Mouse (Mus musculus) thymus, postnatal 10 days (tissue): ENCODE measurements around the gene Stard13.
A peak's percentile ranks its signal among the peaks of the same experiment; 100 is the strongest.

Source experiments
- DNase-seq, 2 experiments: peaks; one replicate each; pipeline ENCODE4 v3.0.0; 2021; ENCODE audit warnings: low spot score in 2 of 2

Stard13 gene

GRCm38 (mm10) chr5:151233400-151234031, at the start of gene Stard13:
Gene Stard13, minus strand, starts transcription at chr5:151233836.
- no peak for DNase-seq

- DNase-seq = no peak
Measured at GRCm38 (mm10) chr5:151279531-151279930, 45.9 kb upstream of the Stard13 start.

GRCm38 (mm10) chr5:151277927-151278326, 44.3 kb upstream of the Stard13 start:
- no peak for DNase-seq

GRCm38 (mm10) chr5:151275986-151276385, 42.4 kb upstream of the Stard13 start:
- DNase-seq = no peak

- no peak for DNase-seq
Measured at GRCm38 (mm10) chr5:151274265-151274664, 40.6 kb upstream of the Stard13 start.

GRCm38 (mm10) chr5:151270815-151271214, 37.2 kb upstream of the Stard13 start:
- DNase-seq = no peak

- no peak for DNase-seq
Measured at GRCm38 (mm10) chr5:151266896-151267634, 33.4 kb upstream of the Stard13 start.

GRCm38 (mm10) chr5:151261558-151261957, 27.9 kb upstream of the Stard13 start:
- no peak for DNase-seq

- DNase-seq = no peak
Measured at GRCm38 (mm10) chr5:151252213-151252612, 18.6 kb upstream of the Stard13 start.

GRCm38 (mm10) chr5:151251656-151252055, 18.0 kb upstream of the Stard13 start:
- no peak for DNase-seq

- DNase-seq = no peak
Measured at GRCm38 (mm10) chr5:151248671-151249620, 15.3 kb upstream of the Stard13 start.

GRCm38 (mm10) chr5:151248084-151248483, 14.4 kb upstream of the Stard13 start:
- DNase-seq = no peak

- peak; percentile 5 to 17 for DNase-seq
Measured at GRCm38 (mm10) chr5:151247115-151247875, 13.7 kb upstream of the Stard13 start.

- DNase-seq = no peak
Measured at GRCm38 (mm10) chr5:151246287-151246686, 12.7 kb upstream of the Stard13 start.

- no peak for DNase-seq
Measured at GRCm38 (mm10) chr5:151245571-151245970, 11.9 kb upstream of the Stard13 start.

GRCm38 (mm10) chr5:151238730-151239129, 5.1 kb upstream of the Stard13 start:
- DNase-seq = no peak

GRCm38 (mm10) chr5:151236411-151236810, 2.8 kb upstream of the Stard13 start:
- no peak for DNase-seq

GRCm38 (mm10) chr5:151232576-151233299, 898 bp downstream of the Stard13 start:
- DNase-seq = no peak

GRCm38 (mm10) chr5:151231861-151232260, 1.8 kb downstream of the Stard13 start:
- no peak for DNase-seq

GRCm38 (mm10) chr5:151231411-151231810, 2.2 kb downstream of the Stard13 start:
- no peak for DNase-seq

- DNase-seq = no peak
Measured at GRCm38 (mm10) chr5:151230427-151230826, 3.2 kb downstream of the Stard13 start.
